Mouse (Mus musculus) thymus, adult 18-20 months (tissue): Measurements from ENCODE around the gene Ripor1.
"Not testable (repeated sequence)": the region's sequence is repeated elsewhere in the genome, so short reads cannot be mapped to it uniquely, and the experiment has no call there.

Experiments
- DNase-seq, 2 experiments: peaks; one replicate each; pipeline ENCODE4 v3.0.0; 2022; ENCODE audit warnings: mixed read lengths in 2 of 2

Ripor1 gene

DNA sequence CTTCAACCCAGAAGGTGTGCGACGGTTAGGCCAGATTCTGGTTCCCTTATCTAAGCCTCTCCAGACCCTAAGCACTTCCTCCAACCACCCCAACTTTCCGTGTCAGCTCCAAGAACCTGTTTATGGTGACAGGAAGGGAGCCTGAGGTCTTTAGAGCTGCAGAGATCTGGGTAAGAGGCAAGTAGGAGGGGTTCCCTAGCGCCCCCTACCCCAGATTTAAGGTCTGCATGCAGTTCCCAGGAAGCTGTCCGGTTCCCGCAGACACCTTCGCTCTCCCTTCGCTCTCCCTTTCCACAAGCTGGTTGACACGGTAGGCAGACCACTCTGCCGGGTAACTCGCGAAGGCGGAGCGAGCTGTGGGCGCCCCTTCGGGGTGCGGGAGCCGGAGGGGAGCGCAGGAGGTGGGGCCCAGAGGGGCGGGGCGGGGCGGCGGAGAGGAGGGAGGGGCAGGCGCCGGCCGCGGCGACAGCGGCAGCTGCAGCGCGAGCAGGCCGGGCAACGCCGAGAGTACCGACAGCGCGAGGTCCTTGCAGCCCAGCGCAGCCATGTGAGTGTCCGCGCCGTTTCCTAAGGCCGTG lies at the start of gene Ripor1:
Gene Ripor1, plus strand, starts transcription at position 452 of the 578 bp plus-strand sequence.
- DNase-seq: peak; percentile 84 to 89

DNA sequence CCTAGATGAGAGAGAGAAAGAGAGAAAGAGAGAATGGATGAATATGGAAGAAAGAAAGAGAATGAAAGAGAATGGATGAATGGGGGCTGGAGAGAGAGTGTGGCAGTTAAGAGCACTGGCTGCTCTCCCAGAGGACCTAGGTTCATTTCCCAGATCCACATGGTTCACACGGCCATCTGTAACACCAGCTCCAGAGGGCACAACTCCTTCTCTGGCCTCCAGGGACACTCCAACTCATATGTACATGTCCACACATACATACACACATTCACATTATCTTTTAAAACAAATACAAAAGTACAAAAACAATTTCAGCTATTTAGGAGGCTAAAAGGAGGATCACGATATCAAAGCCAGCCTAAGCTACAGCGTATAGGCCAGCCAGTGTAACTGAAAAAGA lies 42.2 kb upstream of the Ripor1 start:
- DNase-seq: no peak

DNA sequence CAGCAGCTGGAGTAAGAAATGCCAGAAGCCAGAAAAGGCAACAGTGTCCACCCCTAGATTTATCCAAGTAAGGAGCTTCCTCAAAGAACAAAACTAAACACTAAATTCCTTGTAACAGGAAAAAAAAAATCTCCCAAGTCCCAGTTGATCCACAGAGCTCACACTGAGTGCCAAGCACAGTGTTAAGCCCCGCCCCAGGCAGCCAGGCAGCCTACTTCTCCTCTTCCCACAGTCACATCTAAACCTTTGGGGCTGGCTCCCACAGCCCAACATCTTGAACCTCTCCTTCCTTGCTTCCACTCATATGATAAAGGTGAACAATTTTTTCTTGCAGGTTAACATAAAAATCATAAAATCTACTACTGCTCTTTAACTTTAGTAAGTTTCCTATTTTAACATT lies 41.2 kb upstream of the Ripor1 start:
- DNase-seq: no peak

DNA sequence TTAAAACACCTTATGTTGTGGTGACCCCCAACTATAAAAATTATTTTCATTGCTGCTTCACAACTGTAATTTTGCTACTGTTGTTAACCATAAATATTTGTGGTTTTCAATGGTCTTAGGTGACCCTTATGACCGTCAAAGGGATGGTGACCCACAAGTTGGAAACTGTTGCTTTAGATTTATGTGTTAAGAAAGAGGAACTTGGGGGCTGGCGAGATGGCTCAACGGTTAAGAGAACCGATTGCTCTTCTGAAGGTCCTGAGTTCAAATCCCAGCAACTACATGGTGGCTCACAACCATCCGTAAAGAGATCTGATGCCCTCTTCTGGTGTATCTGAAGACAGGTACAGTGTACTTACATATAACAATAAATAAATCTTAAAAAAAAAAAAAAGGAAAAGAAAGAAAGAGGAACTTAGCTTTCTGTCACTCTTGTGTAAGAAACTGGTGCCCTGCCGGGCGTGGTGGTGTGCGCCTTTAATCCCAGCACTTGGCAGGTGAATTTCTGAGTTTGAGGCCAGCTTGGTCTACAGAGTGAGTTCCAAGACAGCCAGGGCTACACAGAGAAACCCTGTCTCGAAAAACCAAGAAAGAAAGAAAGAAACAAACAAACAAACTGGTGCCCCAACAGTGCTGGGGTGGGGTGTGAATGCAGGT lies 40.4 kb upstream of the Ripor1 start:
- not testable (repeated sequence) for DNase-seq

DNA sequence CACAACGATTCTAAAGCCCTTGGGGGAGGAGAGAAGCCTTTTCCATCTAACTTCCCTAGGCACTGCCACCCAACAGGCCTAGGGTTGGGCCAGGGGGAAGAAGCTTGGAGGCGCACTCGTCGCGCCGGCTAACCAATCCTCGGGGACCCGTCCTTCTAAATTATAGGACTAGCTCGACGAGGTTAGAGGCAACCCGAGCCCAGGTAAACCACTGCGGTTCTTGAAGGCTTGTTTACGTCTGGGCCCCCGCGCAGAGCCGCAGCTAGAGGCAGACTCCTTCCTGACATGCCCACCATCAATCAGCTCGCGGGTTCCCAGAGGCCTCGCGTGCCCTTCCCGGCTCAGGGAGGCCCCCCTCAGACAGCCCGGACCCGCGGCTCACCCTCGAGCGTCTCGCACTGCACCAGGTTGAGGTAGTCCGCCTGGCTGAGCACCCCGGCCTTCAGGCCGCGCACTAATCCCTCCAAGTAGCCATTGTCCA lies 39.6 kb upstream of the Ripor1 start:
- DNase-seq: no peak

DNA sequence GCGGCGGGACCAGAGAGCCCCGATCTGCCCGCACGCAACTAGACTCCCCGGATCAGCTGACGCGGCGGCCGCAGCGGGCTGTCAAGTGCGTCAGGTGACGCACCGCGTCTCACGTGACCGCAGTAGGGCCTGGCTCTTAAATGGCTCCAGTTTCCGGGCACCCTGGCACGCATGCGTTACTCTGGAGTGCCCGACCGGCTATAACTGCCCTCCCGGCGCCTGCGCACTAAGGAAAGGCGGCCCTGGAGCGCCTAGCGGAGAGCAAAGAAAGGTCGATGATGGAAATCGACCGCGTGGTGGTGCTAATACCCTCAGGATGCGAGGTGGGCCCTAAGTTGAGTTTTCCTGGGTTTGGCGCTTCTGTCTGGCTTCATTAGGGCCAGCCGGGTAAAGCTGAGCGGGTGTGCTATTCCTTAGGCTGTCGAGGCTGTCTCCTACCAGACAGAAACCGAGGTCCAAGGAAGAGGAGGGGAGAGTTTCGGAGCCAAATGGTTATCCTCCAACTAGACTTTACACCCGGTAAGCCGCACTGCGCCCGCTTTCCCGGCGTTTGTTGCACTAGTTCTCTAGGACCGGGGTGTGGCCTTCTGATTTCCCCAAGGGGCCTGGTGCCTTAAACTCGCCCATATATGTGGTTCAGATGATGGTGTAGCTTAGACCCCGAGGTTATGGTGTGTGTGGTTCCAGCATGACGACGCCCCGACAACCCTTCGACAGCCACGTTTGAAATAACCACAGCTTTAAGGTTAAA lies 38.9 kb upstream of the Ripor1 start, which contains the start of gene Atp6v0d1:
Gene Atp6v0d1, minus strand, starts transcription at position 96 of the 751 bp plus-strand sequence.
- peak; percentile 99 for DNase-seq

DNA sequence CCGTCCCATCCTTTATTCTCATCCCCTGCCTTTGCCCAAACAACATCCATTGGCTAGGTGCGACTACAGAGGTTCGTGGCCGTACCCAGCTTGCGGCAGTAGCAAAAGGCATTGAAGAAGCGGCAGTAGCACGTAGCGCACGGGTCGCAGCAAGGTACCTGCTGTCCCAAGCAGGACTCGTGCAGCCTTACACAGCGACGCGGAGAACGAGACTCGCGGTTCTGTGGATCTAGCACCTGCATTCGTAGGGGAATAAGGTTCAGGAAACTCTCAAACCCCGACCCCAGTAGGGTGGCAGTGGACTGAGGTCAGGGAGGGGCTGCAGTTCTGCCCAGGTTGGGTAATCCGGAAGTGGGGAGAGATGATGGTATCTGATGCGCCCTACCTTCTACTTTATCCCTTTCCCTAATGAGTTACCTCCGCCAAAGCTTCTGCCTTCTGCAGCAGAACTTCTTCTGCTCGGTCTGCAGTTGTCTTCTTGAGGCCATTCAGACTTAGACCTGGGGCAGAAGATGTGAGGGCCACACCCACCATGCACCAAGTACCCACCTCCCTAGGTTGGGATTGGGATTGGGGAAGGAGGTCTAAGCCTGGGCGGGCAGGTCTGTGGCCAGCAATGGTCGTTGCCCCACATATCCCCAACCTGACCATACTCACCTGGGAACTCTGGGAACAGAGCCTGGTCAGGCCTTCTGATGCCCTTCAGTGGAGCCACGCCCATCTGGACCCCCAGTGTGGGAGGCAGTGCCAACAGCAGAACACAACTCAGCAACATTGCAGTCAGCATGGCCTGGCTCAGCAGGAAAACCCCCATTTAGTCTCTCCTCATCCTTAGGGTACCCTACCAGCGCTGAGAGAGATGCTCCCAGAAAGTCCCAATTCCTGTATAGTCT lies 38.1 kb upstream of the Ripor1 start:
- DNase-seq: peak; percentile 29 to 44

DNA sequence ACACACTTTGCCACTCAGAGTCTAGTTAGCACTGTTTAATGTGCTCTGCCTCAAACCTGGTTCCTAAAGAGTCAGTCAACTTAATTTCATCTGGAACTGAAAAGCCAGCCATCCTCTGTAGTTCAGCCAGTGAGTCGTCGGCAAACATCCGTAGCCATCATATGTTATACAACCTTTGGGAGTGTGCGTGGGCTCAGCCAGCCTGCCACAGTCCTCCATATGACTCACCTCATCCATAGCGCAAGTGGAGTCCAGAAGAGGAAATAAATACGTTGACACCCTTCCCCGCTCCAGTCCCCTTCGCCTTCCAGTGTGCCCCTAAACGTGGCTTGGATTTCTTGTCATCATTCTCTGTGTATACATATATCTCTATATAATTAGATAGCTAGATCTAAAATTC lies 33.2 kb upstream of the Ripor1 start:
- no peak for DNase-seq

DNA sequence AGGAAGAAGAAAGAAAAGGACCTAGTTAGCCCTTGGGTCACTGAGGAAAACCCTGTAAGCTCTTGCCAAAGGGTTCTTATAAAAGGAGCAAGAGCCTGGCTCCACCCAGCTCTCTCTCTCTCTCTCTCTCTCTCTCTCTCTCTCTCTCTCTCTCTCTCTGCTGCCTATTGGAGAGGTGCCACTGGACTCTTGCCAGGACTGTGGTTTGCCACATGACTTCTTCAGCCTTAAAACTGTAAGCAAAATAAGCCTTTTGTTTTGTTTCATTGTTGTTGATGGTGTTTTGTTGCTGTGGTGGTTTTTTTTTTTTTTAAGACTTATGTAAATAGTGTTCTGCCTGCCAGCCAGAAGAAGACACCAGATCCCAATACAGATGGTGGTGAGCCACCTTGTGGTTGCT lies 31.6 kb upstream of the Ripor1 start:
- no peak for DNase-seq

DNA sequence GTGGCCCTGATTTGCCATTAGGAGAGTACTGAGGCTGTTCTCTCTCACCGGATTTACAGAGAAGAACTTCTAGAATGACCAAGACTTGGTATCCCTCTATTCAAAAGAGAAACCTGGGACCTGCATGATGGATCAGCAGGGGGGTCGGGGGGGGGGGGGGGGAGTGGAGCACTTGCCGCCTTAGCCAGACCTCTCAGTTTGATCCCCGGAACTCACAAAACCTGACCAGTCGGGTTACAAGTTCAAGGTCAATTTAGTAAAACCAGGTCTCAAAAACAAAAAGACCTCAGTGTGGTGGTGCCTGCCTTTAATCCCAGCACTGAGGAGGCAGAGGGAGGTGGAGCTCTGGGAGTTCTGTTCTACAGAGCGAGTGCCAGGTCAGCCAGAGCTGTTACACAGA lies 30.3 kb upstream of the Ripor1 start:
- no peak for DNase-seq

DNA sequence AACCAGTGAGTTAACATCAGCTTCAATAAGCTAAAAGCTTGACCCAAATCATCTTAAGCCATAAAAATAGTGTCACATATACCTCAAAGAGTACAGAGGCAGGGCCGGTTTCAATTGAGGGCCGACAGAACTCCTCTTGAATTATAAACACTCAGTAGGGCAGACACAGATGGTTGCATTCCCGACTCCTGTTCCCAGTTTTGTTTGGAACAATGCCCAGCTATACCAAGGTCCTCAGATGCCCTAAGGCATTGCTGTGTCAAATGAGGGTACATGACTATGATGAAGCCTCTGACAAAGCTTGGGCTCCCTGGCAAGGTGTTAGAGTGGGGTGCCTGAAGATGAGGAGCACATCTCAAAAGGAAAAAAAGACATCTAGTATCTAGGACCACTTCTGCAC lies 29.5 kb upstream of the Ripor1 start:
- DNase-seq: no peak

DNA sequence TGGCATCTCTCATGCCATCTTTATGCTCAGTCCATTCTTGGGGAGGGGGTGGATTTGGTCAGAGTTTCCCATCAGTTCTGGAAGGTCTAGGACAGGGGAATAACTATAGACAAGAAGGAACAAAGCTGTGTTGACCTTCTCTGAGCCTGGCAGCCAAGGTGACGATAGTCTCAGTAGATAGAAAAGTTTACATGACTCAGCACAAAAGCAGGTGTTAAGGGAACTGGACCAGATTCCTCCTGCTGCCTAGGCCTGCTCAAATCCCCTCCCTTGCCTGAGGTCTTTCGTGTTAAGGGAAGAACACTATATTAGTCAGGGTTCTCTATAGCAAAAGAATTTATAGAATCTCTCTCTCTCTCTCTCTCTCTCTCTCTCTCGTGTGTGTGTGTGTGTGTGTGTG lies 25.3 kb upstream of the Ripor1 start:
- DNase-seq: no peak

DNA sequence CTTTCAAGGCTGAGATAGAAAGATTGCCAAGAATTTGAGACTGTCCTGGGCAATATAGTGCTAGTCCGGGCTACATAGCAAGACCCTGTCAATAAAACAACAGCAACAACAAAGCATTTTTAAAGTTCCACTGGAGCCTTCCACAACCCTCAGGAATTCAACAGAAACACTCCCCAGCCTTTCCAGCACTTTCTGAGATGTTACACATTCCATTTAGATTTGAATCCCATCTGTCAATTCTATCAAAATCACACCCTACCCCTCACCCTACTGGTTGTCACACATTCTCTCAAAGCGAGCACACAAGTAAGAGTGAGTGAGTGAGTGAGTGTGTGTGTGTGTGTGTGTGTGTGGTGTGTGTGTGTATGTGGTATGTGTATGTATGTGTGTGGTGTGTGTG lies 12.6 kb upstream of the Ripor1 start:
- DNase-seq: no peak

DNA sequence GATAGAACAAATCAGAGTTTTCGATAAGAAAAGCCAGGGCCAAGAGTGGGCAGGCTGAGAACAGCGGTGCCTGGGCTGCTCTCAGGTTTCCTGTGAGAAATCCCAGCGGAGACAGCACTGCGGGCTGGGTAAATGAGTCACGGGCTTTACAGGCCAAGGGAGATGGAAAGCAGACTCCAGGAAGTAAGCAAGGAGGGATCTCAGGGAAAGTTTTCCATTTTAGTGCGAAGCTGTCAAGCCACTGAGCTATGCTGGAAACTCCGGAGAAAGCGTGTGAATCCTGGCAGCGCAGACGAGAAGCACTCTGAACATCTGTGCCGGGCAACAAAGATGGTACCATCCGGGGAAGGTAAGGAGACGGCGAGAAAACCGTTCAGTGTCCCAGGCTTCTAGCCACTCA lies 11.2 kb upstream of the Ripor1 start:
- DNase-seq: no peak

DNA sequence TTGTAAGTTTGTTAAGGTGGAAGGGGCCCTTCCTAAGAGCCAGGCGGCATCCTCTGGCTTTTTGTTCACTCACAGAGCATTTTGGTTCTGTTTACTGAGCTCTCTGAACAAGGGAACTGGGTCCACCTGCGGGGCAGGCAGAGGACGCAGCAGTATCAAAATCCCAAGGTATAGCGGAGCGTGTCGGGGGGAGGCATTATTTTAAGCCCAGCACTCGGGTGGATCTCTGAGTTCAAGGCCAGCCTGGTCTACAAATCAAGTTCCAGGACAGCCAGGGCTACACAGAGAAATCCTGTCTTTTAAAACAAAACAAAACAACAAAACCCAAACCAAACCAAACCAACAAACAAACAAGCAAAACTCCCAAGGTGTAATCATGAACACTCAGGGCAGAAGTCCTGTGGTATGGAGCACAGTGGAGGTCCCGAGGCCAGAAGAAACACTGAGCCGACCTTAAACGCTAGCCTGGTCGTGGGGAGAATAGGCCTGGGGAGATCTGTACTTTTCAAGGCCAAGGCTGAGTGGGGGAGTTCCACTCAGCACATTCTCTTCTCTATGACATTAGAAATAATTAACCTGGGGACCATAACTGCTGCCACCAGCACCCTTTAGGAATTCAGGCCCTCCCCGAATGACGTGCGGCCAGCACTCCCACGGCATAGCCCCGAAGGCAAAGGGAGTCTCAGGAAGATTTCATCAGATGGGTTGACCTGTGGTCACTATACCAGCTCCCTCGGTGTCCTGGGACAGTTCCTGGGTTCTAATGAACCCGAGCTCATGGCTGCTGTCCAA lies 10.4 kb upstream of the Ripor1 start:
- DNase-seq: no peak

DNA sequence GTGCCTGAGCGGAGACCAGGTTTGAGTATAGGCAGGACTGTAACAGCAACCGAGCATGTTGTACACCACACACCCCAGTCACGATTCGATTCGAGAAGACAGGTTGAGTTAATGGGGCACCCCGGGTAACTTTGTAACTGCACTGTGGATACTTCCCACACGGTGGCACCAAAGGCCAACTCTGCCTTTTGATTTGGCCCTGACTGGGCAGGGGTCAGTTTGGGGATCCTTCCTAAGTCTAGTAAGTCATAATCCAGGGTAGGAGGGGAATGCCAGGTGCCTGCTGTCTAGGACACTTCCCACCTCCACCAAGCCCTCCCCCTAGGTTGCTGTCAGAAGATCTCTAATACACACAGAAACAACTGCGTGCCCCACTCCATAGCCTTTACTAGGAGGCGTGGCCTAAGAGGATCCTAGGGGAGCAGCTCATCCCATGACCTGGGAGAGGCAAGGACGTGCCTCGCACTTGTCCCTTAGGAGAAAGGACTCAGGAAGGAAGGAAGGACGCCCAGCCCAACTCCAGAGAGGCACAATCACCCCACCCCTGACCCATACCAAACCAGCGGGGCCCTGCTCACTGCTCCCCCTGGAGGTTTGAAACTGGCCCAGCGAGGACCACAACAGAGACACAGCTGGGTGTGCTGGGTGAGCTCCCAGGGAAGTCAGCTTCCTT lies 8.6 kb upstream of the Ripor1 start:
- DNase-seq: peak; percentile 57 to 76

DNA sequence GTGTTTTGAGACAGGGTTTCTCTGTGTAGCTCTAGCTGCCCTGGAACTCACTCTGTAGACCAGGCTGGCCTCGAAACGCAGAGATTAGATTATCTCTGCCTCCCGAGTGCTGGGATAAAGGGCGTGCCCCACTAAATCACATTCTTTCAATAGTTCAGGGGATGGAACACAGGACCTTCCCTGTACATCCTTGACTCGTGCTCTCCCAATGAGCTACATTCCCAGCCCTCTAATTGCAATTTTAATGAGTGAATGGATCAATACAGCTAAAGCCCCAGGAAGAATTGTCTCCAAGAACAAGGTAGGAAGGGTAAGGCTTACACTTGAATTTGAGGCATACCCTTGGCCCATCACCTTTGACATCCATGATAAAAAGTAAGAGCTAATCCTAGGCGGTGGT lies 6.3 kb upstream of the Ripor1 start:
- DNase-seq: no peak

DNA sequence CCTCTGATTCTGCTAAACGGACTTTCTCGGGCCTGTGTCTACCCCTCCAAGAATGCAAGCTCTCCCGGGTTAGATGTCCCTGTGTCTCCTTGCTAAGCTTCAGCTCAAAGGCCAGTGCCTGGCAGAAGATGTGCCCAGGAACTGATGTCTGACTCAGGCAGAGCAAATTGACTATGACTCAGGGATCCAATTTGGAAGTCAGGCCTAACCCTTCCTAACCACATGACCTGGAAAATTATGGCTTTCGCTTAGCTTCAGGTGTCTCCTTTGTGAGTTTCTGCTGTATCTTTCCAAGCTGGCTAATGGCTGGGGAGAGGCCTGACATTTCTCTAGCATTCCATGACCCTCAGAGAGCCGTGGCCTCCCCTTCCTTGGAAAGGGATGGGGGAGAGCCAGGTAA lies 3.8 kb upstream of the Ripor1 start:
- DNase-seq: no peak

DNA sequence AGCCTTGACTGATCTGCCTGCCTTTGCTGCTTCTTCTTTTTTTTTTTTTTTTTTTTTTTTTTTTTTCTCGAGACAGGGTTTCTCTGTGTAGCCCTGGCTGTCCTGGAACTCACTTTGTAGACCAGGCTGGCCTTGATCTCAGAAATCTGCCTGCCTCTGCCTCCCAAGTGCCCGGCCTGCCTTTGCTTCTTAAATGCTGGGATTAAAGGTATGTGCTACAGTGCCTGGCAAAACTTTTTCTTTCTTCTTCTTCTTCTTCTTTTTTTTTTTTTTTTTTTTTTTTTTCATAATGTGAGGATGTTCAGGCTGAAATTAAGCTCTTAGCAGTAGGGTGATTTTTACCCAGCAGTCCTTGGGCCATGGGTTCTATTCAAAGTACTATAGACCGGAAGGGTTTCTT lies 2.5 kb upstream of the Ripor1 start:
- not testable (repeated sequence) for DNase-seq

DNA sequence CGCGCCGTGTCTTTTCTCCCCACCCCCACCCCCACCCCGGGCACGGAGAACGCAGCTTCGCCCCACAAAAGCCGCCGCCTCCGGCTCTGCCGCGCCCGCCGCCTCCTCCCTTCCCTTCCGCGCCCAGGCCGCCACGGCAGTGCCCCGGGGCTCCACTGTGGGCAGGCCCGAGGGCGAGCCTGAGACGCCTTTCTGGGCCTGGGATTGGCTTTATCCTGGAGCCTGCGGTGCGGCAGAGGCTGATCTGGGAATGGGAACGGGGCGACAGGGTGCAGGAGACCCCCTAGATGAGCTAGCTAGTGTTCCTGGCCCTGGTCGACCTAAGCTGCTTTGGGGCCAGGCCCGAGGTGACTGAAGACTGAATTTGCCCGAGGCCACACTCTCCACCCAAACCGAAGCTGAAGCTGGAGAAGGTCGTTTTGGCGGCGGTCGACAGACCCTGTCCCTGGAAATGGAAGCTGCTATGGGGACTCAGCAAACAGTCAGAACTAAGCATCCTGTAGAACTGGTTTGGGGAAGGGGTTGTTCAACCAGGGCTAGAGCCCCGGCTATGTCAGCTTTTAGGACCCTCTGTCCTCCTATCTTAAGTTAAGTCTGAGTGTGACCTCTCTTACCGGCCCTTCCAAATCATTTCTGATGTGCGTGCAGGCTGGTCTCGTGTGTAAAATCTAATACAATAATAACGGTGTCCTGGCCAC lies 585 bp downstream of the Ripor1 start:
- DNase-seq: peak; percentile 55 to 64
